Mouse (Mus musculus): Measurements from ENCODE around the gene Lrr1. TPM values are rescaled to one million over a fixed set of nuclear protein-coding genes. Genes with fewer than 3 reads are reported as not detected.

The Lrr1 gene
- polyA plus RNA-seq, 1 experiment from 2014 or later = 37.1 TPM

DNA sequence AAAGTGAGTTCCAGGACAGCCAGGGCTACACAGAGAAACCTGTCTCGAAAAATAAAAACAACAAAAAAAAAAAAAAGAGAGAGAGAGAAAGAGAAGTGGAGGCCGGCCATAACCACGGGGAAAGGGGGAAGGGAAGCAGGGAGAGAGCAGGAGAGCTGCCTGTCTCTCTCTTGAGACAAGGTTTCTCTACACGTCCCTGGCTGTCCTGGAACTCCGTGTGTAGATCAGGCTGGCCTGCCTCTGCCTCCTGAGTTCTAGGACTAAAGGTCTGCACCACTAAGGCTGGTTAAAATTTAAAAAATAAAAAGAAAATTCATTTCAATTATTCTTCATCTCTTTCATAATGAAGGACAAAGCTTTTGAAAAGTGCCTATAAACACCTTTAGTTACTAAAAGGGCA is 22.8 kb downstream of the Lrr1 start:
- 89% methylated on average over 5 of the region's 5 CpGs for WGBS
- no peak overlapping the region for H3K27ac ChIP-seq
- no peak overlapping the region for H3K4me3 ChIP-seq
- peaks cover 68% of the 10 kb centered on the region for H3K36me3 ChIP-seq (replicated peaks)
- DNase-seq (ENCODE audit: extremely low spot score, low spot score) = no peak
- no peaks in the 10 kb centered on the region for H3K27me3 ChIP-seq (ENCODE audit: poor library complexity, severe bottlenecking)
- peaks cover 28% of the 10 kb centered on the region for H3K4me1 ChIP-seq
- H3K9me3 ChIP-seq = no peaks in the 10 kb centered on the region

DNA sequence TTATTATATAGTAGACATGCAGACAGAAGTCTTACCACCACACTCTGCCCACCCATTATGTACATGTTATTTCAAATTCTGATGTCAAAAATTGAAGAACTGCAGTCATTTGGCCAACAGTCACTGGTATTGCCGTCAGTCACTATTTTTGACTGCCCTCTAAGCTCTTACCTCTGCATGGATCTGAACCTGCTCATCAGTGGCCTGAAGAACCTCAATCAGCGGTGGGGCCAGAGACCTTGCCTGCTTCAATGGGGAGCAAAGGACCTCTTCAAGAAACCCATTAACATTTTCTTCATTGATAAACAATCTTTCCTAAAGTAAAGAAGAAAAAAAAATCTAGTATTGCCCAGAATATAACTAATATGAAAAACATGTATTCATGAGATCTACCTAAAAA is 24.0 kb downstream of the Lrr1 start:
- Histone ChIP-seq H3K27ac (no peak overlapping the region), H3K27me3 (ENCODE audit: poor library complexity, severe bottlenecking) (no peaks in the 10 kb centered on the region), H3K4me3 (no peak overlapping the region), H3K4me1 (peaks cover 20% of the 10 kb centered on the region), H3K36me3 (replicated peaks) (peaks cover 61% of the 10 kb centered on the region), H3K9me3 (no peaks in the 10 kb centered on the region)
- WGBS = 97% methylated on average over 2 of the region's 2 CpGs
- no peak for DNase-seq (ENCODE audit: extremely low spot score, low spot score)

DNA sequence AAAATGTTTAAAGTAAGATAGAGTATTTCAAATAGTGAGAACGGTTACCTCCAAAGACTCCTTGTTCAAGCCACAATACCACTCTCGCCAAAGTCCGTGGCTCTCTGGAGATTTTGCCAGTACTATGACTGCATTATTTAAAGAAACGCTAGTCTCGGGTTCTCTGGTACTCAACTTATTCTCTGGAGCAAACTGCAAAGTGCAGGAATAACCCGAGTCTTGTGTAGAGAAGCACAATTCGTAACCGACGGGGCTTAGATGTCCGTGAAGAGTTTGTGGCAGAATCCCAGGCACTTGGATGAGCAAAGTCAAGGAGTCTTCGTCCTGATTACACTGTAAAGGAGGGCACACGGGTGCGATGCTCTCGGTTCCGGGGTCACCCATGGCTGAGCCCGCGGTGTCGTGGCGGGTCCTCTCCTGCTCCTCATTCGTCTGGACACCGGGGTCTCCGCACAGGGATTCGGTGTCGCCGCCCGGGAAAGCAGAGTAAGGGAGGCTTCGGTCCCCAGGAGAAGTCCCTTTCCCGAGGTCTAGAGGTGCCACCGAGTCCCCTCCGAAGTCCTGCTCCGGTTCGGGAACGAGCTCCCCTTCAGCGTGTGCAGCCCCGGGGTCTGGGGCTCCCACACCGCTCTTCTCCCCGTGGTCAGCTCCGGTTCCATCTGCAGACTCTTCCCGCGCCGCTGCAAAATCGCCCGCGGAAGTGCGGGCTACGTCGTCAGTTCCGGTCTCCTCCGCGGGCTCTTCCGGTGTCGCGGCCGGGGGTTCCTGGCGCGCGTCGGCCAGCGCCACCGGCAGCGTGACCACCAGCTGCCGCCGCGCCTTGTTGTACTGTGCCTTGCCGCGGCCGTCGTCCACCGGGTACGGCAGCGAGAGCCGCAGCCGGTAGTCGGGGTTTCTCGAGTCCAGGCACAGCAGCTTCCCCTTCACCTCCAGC is 28.1 kb downstream of the Lrr1 start, which contains the start of gene Gm49383:
TSS of gene Gm49383 (minus strand) at position 661 of the 934 bp plus-strand sequence.
- Histone ChIP-seq H3K4me1 (peaks cover 37% of the 10 kb centered on the region), H3K36me3 (replicated peaks) (peaks cover 50% of the 10 kb centered on the region), H3K4me3 (peak within 1 kb of the TSS; percentile 83), H3K9me3 (no peaks in the 10 kb centered on the region), H3K27ac (peak within 1 kb of the TSS; percentile 94), H3K27me3 (ENCODE audit: poor library complexity, severe bottlenecking) (no peaks in the 10 kb centered on the region)
- WGBS = under 1% methylated on average over 75 of the region's 75 CpGs
- peak; percentile 77 for DNase-seq (ENCODE audit: extremely low spot score, low spot score)

DNA sequence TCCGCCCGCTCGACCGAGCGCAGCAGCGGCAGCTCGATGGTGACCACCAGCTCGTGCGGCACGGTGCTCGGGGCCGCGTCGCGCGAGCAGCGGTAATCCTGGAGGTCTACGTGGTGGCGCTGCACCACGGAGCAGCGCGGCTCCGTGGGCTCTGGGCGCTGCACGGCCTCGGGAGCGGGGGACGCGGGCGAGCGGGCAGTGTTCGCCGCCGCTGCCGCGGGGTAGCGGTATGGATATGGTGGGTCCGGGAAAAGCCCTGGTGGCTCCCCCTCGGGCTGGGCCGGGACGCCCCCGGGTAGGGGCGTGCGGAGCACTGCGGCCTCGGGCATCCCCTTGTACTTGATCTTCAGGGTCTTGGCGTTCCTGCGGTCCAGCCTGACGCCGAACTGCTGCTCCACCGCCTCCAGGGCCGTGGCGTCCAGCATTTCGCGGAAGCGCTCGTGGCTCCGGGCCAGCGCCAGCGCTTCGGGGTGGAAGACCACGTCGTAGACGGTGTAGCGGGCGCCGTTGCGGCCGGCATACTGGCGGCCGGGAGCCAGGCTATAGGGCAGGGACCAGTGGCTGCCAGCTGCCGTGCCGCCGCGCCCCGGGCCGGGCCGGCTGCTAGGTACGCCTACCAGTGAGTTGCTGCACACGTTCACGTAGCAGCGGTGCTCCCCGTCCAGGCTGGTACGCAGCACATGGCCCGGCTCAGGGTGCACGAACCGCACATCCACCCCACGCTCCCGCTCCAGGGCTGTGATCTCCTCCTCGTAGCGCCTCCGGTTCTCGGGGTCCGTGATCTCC is 29.0 kb downstream of the Lrr1 start:
- H3K27me3 ChIP-seq (ENCODE audit: poor library complexity, severe bottlenecking) = no peaks in the 10 kb centered on the region
- H3K4me1 ChIP-seq = peaks cover 37% of the 10 kb centered on the region
- H3K4me3 ChIP-seq = peak overlapping the region; percentile 83
- peak; percentile 57 for DNase-seq (ENCODE audit: extremely low spot score, low spot score)
- peaks cover 50% of the 10 kb centered on the region for H3K36me3 ChIP-seq (replicated peaks)
- peak overlapping the region; percentile 94 for H3K27ac ChIP-seq
- H3K9me3 ChIP-seq = no peaks in the 10 kb centered on the region
- WGBS = under 1% methylated on average over 93 of the region's 94 CpGs

DNA sequence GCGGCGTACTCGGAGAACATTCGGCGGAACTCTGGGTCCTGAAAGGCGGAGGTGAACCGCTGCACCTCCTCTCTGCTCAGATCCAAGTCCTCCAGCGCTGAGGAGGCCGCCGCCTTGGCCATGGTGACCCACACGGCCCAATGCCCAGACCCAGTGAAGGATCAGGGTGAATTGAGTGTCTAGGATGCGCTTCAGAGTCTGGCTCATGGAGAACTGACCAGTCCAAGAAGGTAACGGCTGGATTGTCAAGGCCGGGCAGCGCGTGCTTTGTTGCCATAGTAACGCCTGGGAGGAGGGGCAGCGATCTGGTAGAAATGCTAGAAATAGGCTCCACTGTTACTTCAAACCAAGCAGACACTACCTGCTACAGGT is 29.5 kb downstream of the Lrr1 start, which contains the start of gene Dnaaf2:
TSS of gene Dnaaf2 (minus strand) at position 266 of the 372 bp plus-strand sequence.
- DNase-seq (ENCODE audit: extremely low spot score, low spot score) = peak; percentile 78
- H3K36me3 ChIP-seq (replicated peaks) = peaks cover 50% of the 10 kb centered on the region
- WGBS = 1% methylated on average over 18 of the region's 18 CpGs
- H3K4me3 ChIP-seq = peak within 1 kb of the TSS; percentile 83
- peaks cover 37% of the 10 kb centered on the region for H3K4me1 ChIP-seq
- peak within 1 kb of the TSS; percentile 94 for H3K27ac ChIP-seq
- no peaks in the 10 kb centered on the region for H3K27me3 ChIP-seq (ENCODE audit: poor library complexity, severe bottlenecking)
- H3K9me3 ChIP-seq = no peaks in the 10 kb centered on the region

DNA sequence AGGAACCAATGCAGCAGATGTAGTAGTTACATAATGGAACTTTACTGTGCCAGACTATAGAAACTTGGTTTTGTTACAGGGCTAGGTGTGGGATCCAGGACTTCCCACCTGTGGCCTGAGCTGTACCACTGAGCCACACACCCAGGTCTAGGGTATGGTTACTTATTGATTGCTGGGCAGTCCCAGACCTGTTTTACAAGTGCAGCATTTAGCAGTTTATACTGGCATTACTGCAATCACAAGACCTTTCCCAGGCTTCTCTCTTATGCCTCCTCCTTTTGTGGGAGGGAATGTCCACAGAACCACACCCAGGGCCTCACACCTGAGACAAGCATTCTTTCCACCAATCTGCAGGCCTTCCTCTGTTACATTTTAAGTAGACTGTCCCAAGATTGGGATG is 30.4 kb downstream of the Lrr1 start:
- peak overlapping the region; percentile 83; the same call in 1 of the 2 replicates for H3K4me3 ChIP-seq
- H3K27ac ChIP-seq = no peak overlapping the region
- peaks cover 53% of the 10 kb centered on the region for H3K36me3 ChIP-seq (replicated peaks)
- no peaks in the 10 kb centered on the region for H3K27me3 ChIP-seq (ENCODE audit: poor library complexity, severe bottlenecking)
- H3K9me3 ChIP-seq = no peaks in the 10 kb centered on the region
- no peak for DNase-seq (ENCODE audit: extremely low spot score, low spot score)
- peaks cover 37% of the 10 kb centered on the region for H3K4me1 ChIP-seq

DNA sequence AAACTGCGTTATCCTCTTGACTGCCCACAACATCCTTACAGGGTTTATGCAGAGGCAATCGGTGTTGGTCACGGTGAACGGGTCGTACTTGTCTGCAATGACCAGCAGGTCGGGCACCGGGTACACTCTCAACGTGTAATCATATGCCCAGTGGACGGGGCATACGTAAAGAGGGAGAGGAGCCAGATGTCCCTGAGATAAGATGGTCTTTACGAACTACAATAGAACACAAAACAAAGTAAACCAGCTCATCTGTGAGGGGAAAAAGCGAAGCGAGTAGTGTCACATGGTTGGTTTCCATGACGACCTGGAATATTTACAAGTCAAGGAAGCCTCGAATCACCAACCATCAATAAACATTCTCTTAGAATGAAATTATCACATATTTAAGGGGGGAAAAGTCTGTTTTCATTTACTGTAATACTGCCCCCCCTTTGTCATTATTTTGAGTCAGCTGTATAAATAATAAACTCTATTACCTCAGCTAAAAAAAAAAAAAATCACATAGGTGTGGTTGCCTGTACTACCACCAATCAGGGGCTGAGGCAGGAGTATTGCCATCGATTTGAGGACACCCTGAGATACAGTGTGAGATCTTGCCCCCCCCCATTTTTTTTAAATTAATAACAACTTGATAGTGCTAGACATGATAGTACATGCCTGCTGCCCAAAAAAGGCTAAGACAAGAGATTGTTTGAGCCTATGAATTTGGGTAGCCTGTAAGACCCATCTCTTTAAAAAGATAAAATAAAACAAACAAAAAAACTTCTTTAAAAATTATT is 35.6 kb downstream of the Lrr1 start, which contains the start of gene Gm49384:
TSS of gene Gm49384 (minus strand) at position 216 of the 782 bp plus-strand sequence.
- Histone ChIP-seq H3K27ac (no peak within 1 kb of the TSS), H3K9me3 (no peaks in the 10 kb centered on the region), H3K4me3 (no peak within 1 kb of the TSS), H3K4me1 (peaks cover under 1% of the 10 kb centered on the region), H3K36me3 (replicated peaks) (peaks cover 93% of the 10 kb centered on the region), H3K27me3 (ENCODE audit: poor library complexity, severe bottlenecking) (no peaks in the 10 kb centered on the region)
- no peak for DNase-seq (ENCODE audit: extremely low spot score, low spot score)
- 93% methylated on average over 16 of the region's 16 CpGs for WGBS

DNA sequence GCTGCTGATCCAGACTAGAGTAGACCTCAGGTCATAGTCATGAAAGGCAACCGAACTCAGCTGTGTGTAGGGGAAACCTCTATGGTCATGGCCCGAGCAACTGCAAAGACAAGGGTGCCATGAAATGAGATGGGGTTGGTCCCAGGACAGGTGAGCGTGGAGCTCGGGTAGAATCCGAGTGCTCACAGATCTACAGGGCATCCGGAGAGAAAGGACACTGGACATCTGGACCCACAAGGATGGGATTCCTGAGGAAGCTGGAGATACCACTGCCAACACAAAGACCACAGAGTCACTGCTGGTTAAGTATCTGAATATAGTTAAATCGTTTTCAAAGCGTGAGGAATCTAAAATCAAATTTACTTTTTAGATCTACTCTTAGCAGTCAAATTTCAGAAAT is 38.8 kb downstream of the Lrr1 start:
- no peak for DNase-seq (ENCODE audit: extremely low spot score, low spot score)
- 94% methylated on average over 8 of the region's 8 CpGs for WGBS

DNA sequence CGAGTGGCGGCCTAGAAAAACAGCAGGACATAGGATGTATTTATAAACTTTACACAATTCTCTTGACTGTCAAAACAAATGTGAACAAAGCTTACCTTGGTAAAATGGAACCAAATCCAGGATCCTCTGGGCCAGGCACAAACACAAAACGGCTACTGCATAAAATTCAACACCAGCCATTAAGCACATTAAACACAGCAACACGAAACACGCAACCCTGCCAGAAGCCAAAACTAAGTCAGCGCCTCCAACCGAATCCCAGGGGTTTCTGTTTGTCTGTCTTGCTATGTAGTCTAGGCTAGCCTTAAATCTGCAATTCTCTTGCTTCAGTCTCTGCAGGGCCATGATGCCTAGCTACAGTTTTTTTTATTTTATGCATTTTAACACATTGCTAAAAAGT is 39.3 kb downstream of the Lrr1 start:
- Histone ChIP-seq H3K9me3 (no peaks in the 10 kb centered on the region), H3K36me3 (replicated peaks) (peaks cover 94% of the 10 kb centered on the region), H3K4me1 (no peaks in the 10 kb centered on the region), H3K27ac (no peak overlapping the region), H3K4me3 (no peak overlapping the region), H3K27me3 (ENCODE audit: poor library complexity, severe bottlenecking) (no peaks in the 10 kb centered on the region)
- 94% methylated on average over 7 of the region's 7 CpGs for WGBS
- no peak for DNase-seq (ENCODE audit: extremely low spot score, low spot score)

More for the DNA sequence above, 38.8 kb downstream of the Lrr1 start:
- H3K27me3 ChIP-seq (ENCODE audit: poor library complexity, severe bottlenecking) = no peaks in the 10 kb centered on the region
- no peak overlapping the region for H3K4me3 ChIP-seq
- no peaks in the 10 kb centered on the region for H3K4me1 ChIP-seq
- H3K9me3 ChIP-seq = no peaks in the 10 kb centered on the region
- no peak overlapping the region for H3K27ac ChIP-seq
- H3K36me3 ChIP-seq (replicated peaks) = peaks cover 94% of the 10 kb centered on the region

DNA sequence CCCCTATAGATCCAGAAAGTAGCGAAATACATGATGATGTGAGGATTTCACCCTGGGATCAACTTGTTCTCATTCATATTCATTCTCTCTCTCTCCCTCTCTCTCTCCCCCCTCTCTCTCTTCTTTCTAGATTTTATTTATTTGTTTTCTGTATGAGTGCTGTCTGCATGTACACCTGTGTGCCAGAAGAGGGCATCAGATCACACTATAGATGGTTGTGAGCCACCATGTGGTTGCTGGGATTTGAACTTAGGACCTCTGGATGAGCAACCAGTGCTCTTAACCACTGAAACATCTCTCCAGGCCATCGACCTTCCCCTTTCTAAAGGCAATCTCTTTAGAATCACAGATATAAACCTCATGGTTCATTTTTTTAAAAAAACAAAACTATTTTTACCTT is 39.9 kb downstream of the Lrr1 start:
- Histone ChIP-seq H3K36me3 (replicated peaks) (peaks cover 93% of the 10 kb centered on the region), H3K9me3 (no peaks in the 10 kb centered on the region), H3K27me3 (ENCODE audit: poor library complexity, severe bottlenecking) (no peaks in the 10 kb centered on the region), H3K4me1 (no peaks in the 10 kb centered on the region), H3K27ac (no peak overlapping the region), H3K4me3 (no peak overlapping the region)
- WGBS = 91% methylated on average over 2 of the region's 2 CpGs
- DNase-seq (ENCODE audit: extremely low spot score, low spot score) = no peak

DNA sequence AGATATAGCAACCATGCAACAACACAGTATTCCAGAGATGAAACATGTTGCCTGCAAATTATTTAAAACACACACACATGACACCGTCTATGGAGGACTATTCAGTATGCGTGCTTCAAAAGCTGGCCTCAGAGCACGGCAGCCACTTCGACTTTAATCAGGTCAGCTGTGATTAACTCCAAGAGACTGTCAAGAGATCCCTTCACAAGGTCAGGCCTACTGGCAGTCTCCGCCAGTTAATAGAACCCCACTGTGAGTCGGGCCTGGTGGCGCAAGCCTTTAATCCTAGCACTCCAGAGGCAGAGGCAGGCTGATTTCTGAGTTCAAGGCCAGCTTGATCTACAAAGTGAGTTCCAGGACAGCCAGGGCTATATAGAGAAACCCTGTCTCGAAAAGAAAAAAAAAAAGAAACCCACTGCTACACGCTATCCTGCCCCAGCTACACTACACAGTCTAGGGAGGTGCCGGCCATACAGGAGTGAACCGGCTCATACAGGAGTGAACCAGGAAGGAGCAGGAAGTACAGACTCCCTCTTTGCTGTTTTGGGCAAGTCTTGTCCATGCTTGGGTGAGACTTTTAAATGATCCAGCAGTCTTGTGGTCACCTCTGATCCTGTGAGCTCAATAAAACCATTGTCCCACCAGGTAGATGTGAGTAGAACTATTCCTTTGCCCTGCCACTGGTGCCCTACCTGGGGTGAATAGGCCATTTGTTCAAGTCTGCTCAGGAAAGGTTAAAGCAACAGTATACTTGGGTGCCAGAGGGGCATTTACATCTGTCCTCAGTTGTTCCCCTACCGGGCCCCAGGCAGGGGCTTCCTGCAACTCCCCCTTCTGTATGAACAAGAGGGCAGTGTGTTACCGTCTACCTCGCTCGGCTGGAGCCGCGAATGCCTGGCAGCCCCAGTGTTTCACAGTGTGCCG is 41.7 kb downstream of the Lrr1 start:
- no peak overlapping the region for H3K27ac ChIP-seq
- no peaks in the 10 kb centered on the region for H3K9me3 ChIP-seq
- H3K27me3 ChIP-seq (ENCODE audit: poor library complexity, severe bottlenecking) = no peaks in the 10 kb centered on the region
- H3K4me3 ChIP-seq = no peak overlapping the region
- no peaks in the 10 kb centered on the region for H3K4me1 ChIP-seq
- no peak for DNase-seq (ENCODE audit: extremely low spot score, low spot score)
- peaks cover 99% of the 10 kb centered on the region for H3K36me3 ChIP-seq (replicated peaks)
- 93% methylated on average over 18 of the region's 18 CpGs for WGBS

All from forebrain, embryonic 10.5 days (tissue).